Mouse (Mus musculus): Measurements from ENCODE around the gene Rogdi. TPM values are rescaled to one million over a fixed set of nuclear protein-coding genes. Genes with fewer than 3 reads are reported as not detected.
A peak's percentile ranks its signal among the peaks of the same experiment; 100 is the strongest.

The Rogdi gene
- 42.3 and 43.2 TPM in 2 replicates for polyA plus RNA-seq (2016; fragmentation: Nextera tagmentation; extraction: Ambion mirVana)

GRCm38 (mm10) chr16:5013054-5013838, at the start of gene Rogdi:
Rogdi (minus strand) TSS chr16:5013553.
- Histone ChIP-seq H3K4me1 (peaks cover 44% of the 10 kb centered on the region), H3K27ac (peak within 1 kb of the TSS; percentile 63), H3K9me3 (replicated peaks) (no peaks in the 10 kb centered on the region), H3K4me2 (peak within 1 kb of the TSS; percentile 91), H3K36me3 (peaks cover 53% of the 10 kb centered on the region), H3K27me3 (replicated peaks) (peaks cover 20% of the 10 kb centered on the region; the same call in 1 of the 2 replicates), H3K9ac (peak within 1 kb of the TSS; percentile 69), H3K4me3 (peak within 1 kb of the TSS; percentile 72)
- WGBS (ENCODE audit: insufficient replicate concordance) = under 1% methylated on average over 51 of the region's 63 CpGs
- peak; percentile 92 for ATAC-seq

- 77% methylated on average over 1 of the region's 1 CpGs for WGBS (ENCODE audit: insufficient replicate concordance)
- H3K4me1 ChIP-seq = no peaks in the 10 kb centered on the region
- no peaks in the 10 kb centered on the region for H3K9me3 ChIP-seq (replicated peaks)
- no peaks in the 10 kb centered on the region for H3K27me3 ChIP-seq (replicated peaks)
- no peak overlapping the region for H3K4me2 ChIP-seq
- H3K36me3 ChIP-seq = peaks cover 78% of the 10 kb centered on the region
- no peak overlapping the region for H3K4me3 ChIP-seq
- no peak overlapping the region for H3K9ac ChIP-seq
- ATAC-seq = no peak
- H3K27ac ChIP-seq = no peak overlapping the region
Measured at GRCm38 (mm10) chr16:5058114-5058513, 44.8 kb upstream of the Rogdi start.

- WGBS (ENCODE audit: insufficient replicate concordance) = under 1% methylated on average over 76 of the region's 78 CpGs
- Histone ChIP-seq H3K36me3 (peaks cover 47% of the 10 kb centered on the region), H3K9ac (peak overlapping the region; percentile 96), H3K9me3 (replicated peaks) (no peaks in the 10 kb centered on the region), H3K4me2 (peak overlapping the region; percentile 92), H3K4me1 (peaks cover 36% of the 10 kb centered on the region), H3K27ac (peak overlapping the region; percentile 96), H3K4me3 (peak overlapping the region; percentile 99), H3K27me3 (replicated peaks) (no peaks in the 10 kb centered on the region)
- peak; percentile 73 for ATAC-seq
Measured at GRCm38 (mm10) chr16:5050251-5051110, 37.1 kb upstream of the Rogdi start.

- H3K4me2 ChIP-seq = peak within 1 kb of the TSS; percentile 92
- peak within 1 kb of the TSS; percentile 96 for H3K27ac ChIP-seq
- no peaks in the 10 kb centered on the region for H3K27me3 ChIP-seq (replicated peaks)
- under 1% methylated on average over 56 of the region's 56 CpGs for WGBS (ENCODE audit: insufficient replicate concordance)
- peak; percentile 96 for ATAC-seq
- no peaks in the 10 kb centered on the region for H3K9me3 ChIP-seq (replicated peaks)
- peaks cover 47% of the 10 kb centered on the region for H3K36me3 ChIP-seq
- H3K4me3 ChIP-seq = peak within 1 kb of the TSS; percentile 99
- H3K9ac ChIP-seq = peak within 1 kb of the TSS; percentile 96
- H3K4me1 ChIP-seq = peaks cover 36% of the 10 kb centered on the region
Measured at GRCm38 (mm10) chr16:5049774-5050234, 36.5 kb upstream of the Rogdi start, which contains the start of the genes Glyr1 and Ubn1. Glyr1 (minus strand) TSS chr16:5049863. Ubn1 (plus strand) TSS chr16:5050057.

- peak overlapping the region; percentile 95 for H3K9ac ChIP-seq
- peaks cover 36% of the 10 kb centered on the region for H3K4me1 ChIP-seq
- no peaks in the 10 kb centered on the region for H3K27me3 ChIP-seq (replicated peaks)
- under 1% methylated on average over 38 of the region's 38 CpGs for WGBS (ENCODE audit: insufficient replicate concordance)
- H3K4me3 ChIP-seq = peak overlapping the region; percentile 99
- peak; percentile 53 for ATAC-seq
- H3K36me3 ChIP-seq = peaks cover 52% of the 10 kb centered on the region
- peak overlapping the region; percentile 84 for H3K4me2 ChIP-seq
- no peaks in the 10 kb centered on the region for H3K9me3 ChIP-seq (replicated peaks)
- peak overlapping the region; percentile 86 for H3K27ac ChIP-seq
Measured at GRCm38 (mm10) chr16:5049182-5049773, 35.9 kb upstream of the Rogdi start.

- Histone ChIP-seq H3K36me3 (peaks cover 75% of the 10 kb centered on the region), H3K9me3 (replicated peaks) (no peaks in the 10 kb centered on the region), H3K4me1 (peaks cover 19% of the 10 kb centered on the region), H3K4me3 (no peak overlapping the region), H3K27me3 (replicated peaks) (no peaks in the 10 kb centered on the region), H3K9ac (no peak overlapping the region), H3K4me2 (no peak overlapping the region), H3K27ac (no peak overlapping the region)
- no peak for ATAC-seq
- WGBS (ENCODE audit: insufficient replicate concordance) = 90% methylated on average over 3 of the region's 3 CpGs
Measured at GRCm38 (mm10) chr16:5045322-5045721, 32.0 kb upstream of the Rogdi start.

GRCm38 (mm10) chr16:5036649-5037234, 23.4 kb upstream of the Rogdi start:
- H3K4me2 ChIP-seq = no peak overlapping the region
- no peak overlapping the region for H3K9ac ChIP-seq
- H3K4me1 ChIP-seq = no peaks in the 10 kb centered on the region
- no peaks in the 10 kb centered on the region for H3K9me3 ChIP-seq (replicated peaks)
- H3K27ac ChIP-seq = no peak overlapping the region
- ATAC-seq = no peak
- peaks cover 99% of the 10 kb centered on the region for H3K36me3 ChIP-seq
- H3K27me3 ChIP-seq (replicated peaks) = no peaks in the 10 kb centered on the region
- WGBS (ENCODE audit: insufficient replicate concordance) = 85% methylated on average over 5 of the region's 5 CpGs
- no peak overlapping the region for H3K4me3 ChIP-seq

GRCm38 (mm10) chr16:5035591-5035990, 22.2 kb upstream of the Rogdi start:
- H3K9me3 ChIP-seq (replicated peaks) = no peaks in the 10 kb centered on the region
- 84% methylated on average over 3 of the region's 3 CpGs for WGBS (ENCODE audit: insufficient replicate concordance)
- no peak overlapping the region for H3K9ac ChIP-seq
- no peaks in the 10 kb centered on the region for H3K27me3 ChIP-seq (replicated peaks)
- H3K4me3 ChIP-seq = no peak overlapping the region
- H3K4me2 ChIP-seq = no peak overlapping the region
- H3K4me1 ChIP-seq = no peaks in the 10 kb centered on the region
- no peak overlapping the region for H3K27ac ChIP-seq
- ATAC-seq = no peak
- peaks cover 99% of the 10 kb centered on the region for H3K36me3 ChIP-seq

- no peak overlapping the region for H3K27ac ChIP-seq
Measured at GRCm38 (mm10) chr16:5029847-5030246, 16.5 kb upstream of the Rogdi start.

GRCm38 (mm10) chr16:5024021-5024420, 10.7 kb upstream of the Rogdi start:
- Histone ChIP-seq H3K4me2 (no peak overlapping the region), H3K4me1 (no peaks in the 10 kb centered on the region), H3K27ac (no peak overlapping the region), H3K9ac (no peak overlapping the region), H3K9me3 (replicated peaks) (no peaks in the 10 kb centered on the region), H3K4me3 (no peak overlapping the region), H3K27me3 (replicated peaks) (no peaks in the 10 kb centered on the region), H3K36me3 (peaks cover 98% of the 10 kb centered on the region)
- WGBS (ENCODE audit: insufficient replicate concordance) = 94% methylated on average over 3 of the region's 3 CpGs
- ATAC-seq = no peak

More at GRCm38 (mm10) chr16:5029847-5030246, 16.5 kb upstream of the Rogdi start:
- ATAC-seq = no peak
- H3K4me2 ChIP-seq = no peak overlapping the region
- H3K4me1 ChIP-seq = no peaks in the 10 kb centered on the region
- no peaks in the 10 kb centered on the region for H3K27me3 ChIP-seq (replicated peaks)
- peaks cover 99% of the 10 kb centered on the region for H3K36me3 ChIP-seq
- no peak overlapping the region for H3K4me3 ChIP-seq
- H3K9me3 ChIP-seq (replicated peaks) = no peaks in the 10 kb centered on the region
- no peak overlapping the region for H3K9ac ChIP-seq
- 52% methylated on average over 2 of the region's 2 CpGs for WGBS (ENCODE audit: insufficient replicate concordance)

GRCm38 (mm10) chr16:5014578-5014977, 1.2 kb upstream of the Rogdi start:
- Histone ChIP-seq H3K4me1 (peaks cover 39% of the 10 kb centered on the region), H3K36me3 (peaks cover 62% of the 10 kb centered on the region), H3K9ac (no peak overlapping the region), H3K27ac (peak overlapping the region; percentile 36; the same call in 1 of the 2 replicates), H3K4me3 (no peak overlapping the region), H3K27me3 (replicated peaks) (peaks cover 13% of the 10 kb centered on the region; the same call in 1 of the 2 replicates), H3K4me2 (no peak overlapping the region), H3K9me3 (replicated peaks) (no peaks in the 10 kb centered on the region)
- 84% methylated on average over 4 of the region's 4 CpGs for WGBS (ENCODE audit: insufficient replicate concordance)
- ATAC-seq = no peak

All from liver, embryonic 12.5 days (tissue).